Comparison of ENCODE assay signal across 8 mouse cellular contexts in the genomic region with DNA sequence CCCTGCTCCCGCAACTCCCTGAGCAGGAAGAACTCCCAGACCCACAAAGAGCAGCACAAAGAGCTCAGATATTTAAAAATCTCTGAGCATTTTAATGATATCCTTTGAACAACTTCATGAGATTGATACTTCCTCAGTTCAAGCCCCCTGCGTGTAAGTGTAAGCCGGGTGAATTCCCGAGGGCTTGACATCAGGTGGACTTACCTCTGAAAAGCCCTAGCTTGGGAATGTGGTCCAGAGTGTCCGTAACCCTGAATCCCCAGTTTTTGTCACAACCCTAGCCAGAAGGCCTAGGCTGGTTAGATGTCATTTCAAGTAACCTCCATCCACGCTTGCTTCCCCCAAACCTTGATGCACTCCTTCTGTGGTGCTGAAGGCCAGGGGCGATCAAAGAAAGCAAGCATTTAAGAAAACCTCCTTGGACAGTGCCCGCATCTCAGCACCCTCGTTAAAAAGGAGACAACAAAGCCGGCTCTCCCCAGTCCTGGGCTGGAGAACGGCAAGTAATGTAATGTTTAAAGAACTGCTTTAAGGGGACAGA. TPM values are rescaled to one million over a fixed set of nuclear protein-coding genes. Genes with fewer than 3 reads are reported as not detected.
DNase-seq lines count a peak whose midpoint lies in the region; ATAC-seq and TF ChIP-seq lines count a peak whose summit lies in the region.

No protein-coding gene starts in this region.

- WGBS in lung, adult 2 months: 38% methylated on average over 11 of the region's 11 CpGs
- WGBS in embryonic facial prominence, embryonic 14.5 days: 43% methylated on average over 11 of the region's 11 CpGs

- H3ac ChIP-seq in myocyte (ENCODE audit: control insufficient read depth, insufficient read length): peak overlapping the region; percentile 11

- TF ChIP-seq POLR2A in lung, adult 2 months (IDR thresholded peaks at IDR 0.05; ENCODE audit: borderline replicate concordance, extremely low read depth, low read depth, low read length): no peak
- TF ChIP-seq POLR2A in myocyte (IDR thresholded peaks at IDR 0.05; ENCODE audit: insufficient read length, low read depth): no peak

- no peak for DNase-seq in lung, adult 2 months
- no peak for DNase-seq in lung, postnatal 14 days
- DNase-seq in embryonic facial prominence, embryonic 14.5 days (ENCODE audit: low spot score): no peak
- no peak for DNase-seq in layer of hippocampus, adult 11-12 months (ENCODE audit: low spot score)
- no peak for DNase-seq in layer of hippocampus, postnatal 14 days (ENCODE audit: low spot score in 2 of 2)
- no peak for DNase-seq in yolk sac, embryonic 10.5 days (ENCODE audit: low spot score)

- H3K9ac ChIP-seq in embryonic facial prominence, embryonic 14.5 days (ENCODE audit: low read depth, low read length): peak overlapping the region; percentile 60

- no peaks in the 10 kb centered on the region for H3K9me3 ChIP-seq in embryonic facial prominence, embryonic 14.5 days (ENCODE audit: control insufficient read depth, low read length)

- no peak for TF ChIP-seq CTCF in lung, adult 2 months (IDR thresholded peaks at IDR 0.05; ENCODE audit: insufficient read depth, low read length)

- peak overlapping the region; percentile 82 for H3K4me2 ChIP-seq in embryonic facial prominence, embryonic 14.5 days (ENCODE audit: low read depth, low read length)
- peak overlapping the region; percentile 89 for H3K4me2 ChIP-seq in myocyte (ENCODE audit: low read depth)

- peak overlapping the region; percentile 60 for H3K4me3 ChIP-seq in lung, adult 2 months (replicated peaks; ENCODE audit: extremely low read depth, low read depth, low read length)
- peak overlapping the region; percentile 68 for H3K4me3 ChIP-seq in embryonic facial prominence, embryonic 14.5 days (ENCODE audit: low read depth, low read length)
- H3K4me3 ChIP-seq in myocyte: peak overlapping the region; percentile 68

- no peaks in the 10 kb centered on the region for H3K36me3 ChIP-seq in embryonic facial prominence, embryonic 14.5 days (ENCODE audit: control insufficient read depth, insufficient read depth, low read length)
- H3K36me3 ChIP-seq in myocyte (ENCODE audit: control insufficient read depth, insufficient read depth): no peaks in the 10 kb centered on the region

- ATAC-seq in embryonic facial prominence, embryonic 14.5 days (ENCODE audit: low read depth): peak; percentile 2; the same call in 1 of the 2 replicates
- ATAC-seq in inflammation-experienced regulatory T-cells, adult 6 months: peak; percentile 0

- H3K27ac ChIP-seq in embryonic facial prominence, embryonic 14.5 days (replicated peaks; ENCODE audit: low read depth, low read length): peak overlapping the region; percentile 24

- no peaks in the 10 kb centered on the region for H3K27me3 ChIP-seq in embryonic facial prominence, embryonic 14.5 days (replicated peaks; ENCODE audit: control insufficient read depth, insufficient read depth, low read length)
- no peaks in the 10 kb centered on the region for H3K27me3 ChIP-seq in myocyte (ENCODE audit: control insufficient read depth, insufficient read depth, insufficient read length)

- peaks cover 3% of the 10 kb centered on the region for H3K79me2 ChIP-seq in myocyte (ENCODE audit: control insufficient read depth, insufficient read depth)

- H3K4me1 ChIP-seq in lung, adult 2 months (ENCODE audit: control insufficient read depth, insufficient read depth, low read length): peaks cover 4% of the 10 kb centered on the region
- 0 out of 2 replicates have a peak, but pooled peaks cover 7% of the 10 kb centered on the region for H3K4me1 ChIP-seq in embryonic facial prominence, embryonic 14.5 days (ENCODE audit: control insufficient read depth, insufficient read depth, low read length)

TF ChIP-seq in myocyte, 11 proteins besides CTCF, POLR2A, EP300 and RAD21:
- TF ChIP-seq TCF12 (IDR thresholded peaks at IDR 0.05; ENCODE audit: insufficient read depth, poor library complexity, severe bottlenecking) (no peak), TCF3 (IDR thresholded peaks at IDR 0.05; ENCODE audit: insufficient read length, low read depth) (no peak), MAX (IDR thresholded peaks at IDR 0.05; ENCODE audit: low read depth) (no peak), USF1 (IDR thresholded peaks at IDR 0.05; ENCODE audit: low read depth) (no peak), SRF (IDR thresholded peaks at IDR 0.05; ENCODE audit: control insufficient read depth, insufficient read length, low read depth) (no peak), POLR2AphosphoS2 (IDR thresholded peaks at IDR 0.05; ENCODE audit: insufficient read length, low read depth) (no peak), MYOD1 (IDR thresholded peaks at IDR 0.05; ENCODE audit: control insufficient read depth in 1 of 3, insufficient read length in 2 of 3, low read depth in 2 of 3) (no peak), E2F4 (IDR thresholded peaks at IDR 0.05; ENCODE audit: insufficient read depth) (no peak), REST (IDR thresholded peaks at IDR 0.05; ENCODE audit: insufficient read depth, insufficient read length) (no peak), CEBPB (IDR thresholded peaks at IDR 0.05; ENCODE audit: insufficient read depth, poor library complexity, severe bottlenecking) (no peak)

RNA-seq across cellular contexts. Expression of gene Urb1, which starts 0.6 kb away (rescaled TPM):
- 4.0 TPM in 2 replicates for polyA plus RNA-seq in lung, adult 2 months (2012; rRNA removed)
- 11.6 and 12.6 TPM in 2 replicates for polyA plus RNA-seq in embryonic facial prominence, embryonic 14.5 days (2014; fragmentation: Nextera tagmentation; extraction: Ambion mirVana)
- polyA plus RNA-seq in inflammation-experienced regulatory T-cells, adult 6 months (2017; shearing (Covaris generic)): 1 to 10 TPM; 3.0 to 6.2 (median 4.3) TPM
- polyA plus RNA-seq in myocyte (2012; fragmentation: generic; extraction: Trizol): 4.5 TPM
- total RNA-seq in layer of hippocampus, postnatal 14 days (2021): 10 to 100 TPM; 13.2 to 15.7 TPM

RNA-seq across cellular contexts. Expression of gene Eva1c, which starts 15.7 kb away (rescaled TPM):
- 8.9 and 14.2 TPM in 2 replicates for polyA plus RNA-seq in lung, adult 2 months (2012; rRNA removed)
- polyA plus RNA-seq in embryonic facial prominence, embryonic 14.5 days (2014; fragmentation: Nextera tagmentation; extraction: Ambion mirVana): 3.7 and 4.5 TPM in 2 replicates
- not detected for polyA plus RNA-seq in inflammation-experienced regulatory T-cells, adult 6 months (2017; shearing (Covaris generic))
- polyA plus RNA-seq in myocyte (2012; fragmentation: generic; extraction: Trizol): 4.5 TPM
- total RNA-seq in layer of hippocampus, postnatal 14 days (2021): 1 to 10 TPM in 1 of 2 experiments, under 1 TPM in 1; 0.74 to 1.5 TPM
